Mouse (Mus musculus): Measurements from ENCODE around the gene Vav1.

GRCm38 (mm10) chr17:57337996-57338395 is 59.1 kb downstream of the Vav1 start:
- no peak for TF ChIP-seq POLR2A (IDR thresholded peaks at IDR 0.05; ENCODE audit: insufficient read depth, low read depth, low read length)
- TF ChIP-seq CTCF (IDR thresholded peaks at IDR 0.05), result no peak
- TF ChIP-seq EP300 (IDR thresholded peaks at IDR 0.05; ENCODE audit: insufficient read depth, low read depth, low read length), result no peak

Data from heart, adult 2 months (tissue).